Mouse (Mus musculus) lung, postnatal 0 days (tissue): ENCODE results near the gene Gins1. TPM values are rescaled to one million over a fixed set of nuclear protein-coding genes. Genes with fewer than 3 reads are reported as not detected.
"Not testable (repeated sequence)": the region's sequence is repeated elsewhere in the genome, so short reads cannot be mapped to it uniquely, and the experiment has no call there.

Experiments
- ATAC-seq: fragments of 200-750 bp; cut with Nextera tagmentation; 2 replicates; pipeline ENCODE4 v1.8.0; 2017; ENCODE audit warnings: moderate library complexity
- DNase-seq: peaks from one replicate; pipeline ENCODE4 v3.0.0-alpha.2; 2016; ENCODE audit warnings: low spot score
- H3K27ac ChIP-seq: fragments of 300-500 bp; sonication (generic); 2 replicates; pipeline ENCODE4 v1.5.1; 2014; ENCODE audit warnings: antibody characterized with exemption, mild to moderate bottlenecking, low read length, mixed read lengths
- H3K27me3 ChIP-seq: fragments of 300-500 bp; sonication (generic); replicated peaks from 2 replicates; pipeline ENCODE4 v1.6.1; 2014; ENCODE audit warnings: low read length, mixed read lengths; ENCODE audit not compliant: insufficient read depth
- H3K36me3 ChIP-seq: fragments of 300-500 bp; sonication (generic); 2 replicates; pipeline ENCODE4 v1.6.1; 2014; ENCODE audit warnings: low read length, mixed read lengths; ENCODE audit not compliant: insufficient read depth
- H3K4me1 ChIP-seq: fragments of 300-500 bp; sonication (generic); 2 replicates; pipeline ENCODE4 v1.6.1; 2014; ENCODE audit warnings: antibody characterized with exemption, low read depth, low read length, mixed read lengths; ENCODE audit not compliant: insufficient read depth
- H3K4me2 ChIP-seq: fragments of 300-500 bp; sonication (generic); replicated peaks from 2 replicates; pipeline ENCODE4 v1.6.1; 2014; ENCODE audit warnings: low read depth, mild to moderate bottlenecking, low read length, moderate library complexity, mixed read lengths
- H3K4me3 ChIP-seq: fragments of 300-500 bp; sonication (generic); 2 replicates; pipeline ENCODE4 v1.5.1; 2014; ENCODE audit warnings: low read depth, low read length
- H3K9ac ChIP-seq: fragments of 300-500 bp; sonication (generic); replicated peaks from 2 replicates; pipeline ENCODE4 v1.6.1; 2014; ENCODE audit warnings: low read depth, mild to moderate bottlenecking
- H3K9me3 ChIP-seq: fragments of 300-500 bp; sonication (generic); 2 replicates; pipeline ENCODE4 v1.6.1; 2016; ENCODE audit warnings: low read length, mixed read lengths
- CTCF ChIP-seq: IDR thresholded peaks from 2 replicates; pipeline ENCODE4 v1.5.1; 2016; ENCODE audit warnings: antibody characterized with exemption, mild to moderate bottlenecking
- EP300 ChIP-seq: IDR thresholded peaks from 2 replicates; pipeline ENCODE4 v1.6.1; 2016; ENCODE audit warnings: antibody characterized with exemption, mild to moderate bottlenecking, control low read depth
- WGBS: fragments of 180-500 bp; shearing (Covaris S2); extraction: QIAGEN DNeasy Blood & Tissue Kit; methylation state at CpG from one replicate; pipeline ENCODE4 v1.1.7; 2014; 5-methylcytosine and 5-hydroxymethylcytosine counted together
- polyA plus RNA-seq: library from polyadenylated mRNA; unstranded; fragments of >200 nt; fragmentation: Nextera tagmentation; extraction: Ambion mirVana; gene quantifications from 2 replicates; pipeline ENCODE4 v1.2.1, GENCODE M21; 2015

The Gins1 gene
- polyA plus RNA-seq, 1 experiment from 2014 or later, result 4.4 TPM

DNA sequence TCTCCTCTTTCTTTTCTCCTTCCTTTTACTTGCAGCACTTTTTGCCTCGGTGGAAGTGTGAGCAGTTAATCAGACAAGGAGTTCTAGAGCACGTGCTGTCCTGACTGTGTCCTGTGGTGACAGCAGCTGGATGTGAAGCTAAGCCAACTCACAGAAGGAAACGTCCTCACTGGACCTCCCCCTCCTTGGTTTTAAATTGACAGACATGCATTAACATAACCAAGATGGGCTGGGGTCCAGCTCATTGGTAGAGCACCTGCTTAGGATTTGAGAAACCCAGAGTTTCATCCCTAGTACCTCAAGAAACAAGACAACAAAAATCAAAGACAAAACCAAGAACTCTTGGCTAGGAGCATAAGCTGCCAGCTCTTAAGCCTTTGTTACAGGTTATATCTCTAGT lies 25.6 kb downstream of the Gins1 start:
- no peak for DNase-seq
- Histone ChIP-seq H3K4me2 (no peak overlapping the region), H3K9me3 (no peaks in the 10 kb centered on the region), H3K4me1 (no peaks in the 10 kb centered on the region), H3K27me3 (no peaks in the 10 kb centered on the region), H3K4me3 (no peak overlapping the region), H3K9ac (no peak overlapping the region), H3K36me3 (no peaks in the 10 kb centered on the region), H3K27ac (no peak overlapping the region)
- 65% methylated on average over 3 of the region's 3 CpGs for WGBS
- no peak for ATAC-seq
- no peak for TF ChIP-seq CTCF
- no peak for TF ChIP-seq EP300

DNA sequence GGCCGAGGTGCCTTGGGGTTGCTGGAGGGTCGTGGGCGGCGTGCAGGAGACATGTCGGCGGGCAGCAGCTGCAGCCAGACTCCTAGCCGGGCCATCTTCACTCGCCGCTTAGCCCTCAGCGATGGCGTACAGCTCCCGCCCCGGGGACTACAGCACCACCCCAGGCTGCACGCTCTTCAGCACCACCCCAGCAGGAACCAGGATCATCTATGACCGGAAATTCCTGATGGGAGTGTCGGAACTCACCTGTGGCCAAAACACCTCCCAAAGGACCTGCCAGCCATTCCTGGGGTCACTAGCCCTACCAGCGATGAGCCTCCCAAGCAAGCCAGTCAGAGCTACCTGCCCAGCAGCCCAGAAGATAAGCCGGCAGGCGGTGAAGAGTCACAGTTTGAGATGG lies 28.3 kb downstream of the Gins1 start:
- no peaks in the 10 kb centered on the region for H3K27me3 ChIP-seq
- no peaks in the 10 kb centered on the region for H3K9me3 ChIP-seq
- no peaks in the 10 kb centered on the region for H3K4me1 ChIP-seq
- H3K9ac ChIP-seq, result no peak overlapping the region
- no peak overlapping the region for H3K27ac ChIP-seq
- H3K36me3 ChIP-seq, result no peaks in the 10 kb centered on the region
- TF ChIP-seq CTCF (no peak), EP300 (no peak)
- WGBS, result 84% methylated on average over 19 of the region's 19 CpGs
- H3K4me2 ChIP-seq, result no peak overlapping the region
- no peak for DNase-seq
- H3K4me3 ChIP-seq, result no peak overlapping the region
- ATAC-seq, result no peak

GRCm38 (mm10) chr2:150934659-150935058 lies 29.5 kb downstream of the Gins1 start:
- DNase-seq, result no peak
- Histone ChIP-seq H3K4me1 (no peaks in the 10 kb centered on the region), H3K27me3 (no peaks in the 10 kb centered on the region), H3K4me2 (no peak overlapping the region), H3K36me3 (no peaks in the 10 kb centered on the region), H3K4me3 (no peak overlapping the region), H3K9me3 (no peaks in the 10 kb centered on the region), H3K9ac (no peak overlapping the region), H3K27ac (no peak overlapping the region)
- WGBS, result 89% methylated on average over 4 of the region's 4 CpGs
- ATAC-seq, result no peak
- TF ChIP-seq CTCF (no peak), EP300 (no peak)

DNA sequence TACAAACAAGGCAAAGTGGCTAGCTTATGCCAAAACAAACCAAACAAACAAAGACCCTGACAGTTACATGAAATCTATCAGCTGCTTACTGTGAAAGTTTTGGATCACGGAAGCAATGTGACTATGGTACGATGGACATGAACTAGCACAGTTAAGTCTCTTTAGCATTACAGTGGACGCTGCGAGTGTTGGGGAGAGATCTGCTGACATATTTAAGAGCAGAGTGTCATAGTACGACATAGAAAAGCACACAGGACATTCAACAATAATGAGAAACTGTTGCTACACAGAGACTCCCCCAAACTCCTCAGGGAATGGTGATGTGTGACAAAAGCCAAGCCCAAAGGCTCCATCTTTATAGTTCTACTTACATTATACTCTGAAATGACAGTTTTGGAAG lies 38.8 kb downstream of the Gins1 start:
- Histone ChIP-seq H3K9me3 (no peaks in the 10 kb centered on the region), H3K4me1 (no peaks in the 10 kb centered on the region), H3K36me3 (no peaks in the 10 kb centered on the region), H3K27ac (no peak overlapping the region), H3K4me2 (no peak overlapping the region), H3K27me3 (no peaks in the 10 kb centered on the region), H3K9ac (no peak overlapping the region), H3K4me3 (no peak overlapping the region)
- no peak for DNase-seq
- TF ChIP-seq EP300 (no peak), CTCF (no peak)
- 86% methylated on average over 5 of the region's 5 CpGs for WGBS
- no peak for ATAC-seq

GRCm38 (mm10) chr2:150947341-150947740 lies 42.1 kb downstream of the Gins1 start:
- not testable (repeated sequence) for DNase-seq, H3K27ac ChIP-seq, H3K4me2 ChIP-seq, H3K36me3 ChIP-seq, H3K9me3 ChIP-seq, H3K9ac ChIP-seq, H3K4me1 ChIP-seq, H3K4me3 ChIP-seq, H3K27me3 ChIP-seq, ATAC-seq
- 88% methylated on average over 5 of the region's 5 CpGs for WGBS

DNA sequence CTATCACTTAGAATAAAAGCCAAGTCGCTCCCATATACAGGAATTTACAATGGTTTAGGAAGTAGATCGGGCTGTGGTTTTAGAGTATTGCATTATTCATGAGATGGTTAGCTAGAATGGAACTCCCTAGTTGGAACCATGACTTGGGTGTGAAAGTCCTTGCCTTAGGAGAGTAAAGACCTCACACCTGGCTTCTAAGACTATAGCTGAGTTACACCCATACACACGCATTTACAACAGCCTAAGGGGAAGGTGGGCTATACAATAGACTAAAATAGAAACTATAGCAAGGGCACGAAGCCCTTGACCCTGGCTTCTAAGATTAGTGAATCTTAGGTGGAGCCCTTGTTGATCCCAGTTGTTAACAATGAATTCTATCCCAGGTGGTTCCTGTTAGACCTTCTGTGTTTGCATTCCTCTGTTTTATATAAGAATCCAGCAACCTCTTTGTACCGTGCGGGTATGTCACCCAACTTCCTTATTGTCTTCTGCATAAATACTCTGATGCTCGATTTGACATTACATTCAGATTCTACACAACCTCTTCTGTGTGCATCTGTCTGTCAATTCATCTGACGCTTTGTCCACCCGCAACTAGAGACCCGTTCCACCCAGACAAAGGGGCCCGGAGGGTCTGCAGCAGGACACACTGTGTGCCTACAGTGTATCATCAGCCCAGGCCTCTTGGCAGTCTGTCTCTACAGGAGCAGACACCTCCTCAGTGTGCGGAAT lies 42.8 kb downstream of the Gins1 start:
- ATAC-seq, H3K4me3 ChIP-seq, H3K9ac ChIP-seq, H3K4me2 ChIP-seq, DNase-seq, H3K36me3 ChIP-seq, H3K4me1 ChIP-seq, H3K27me3 ChIP-seq, H3K27ac ChIP-seq, H3K9me3 ChIP-seq: not testable (repeated sequence)
- WGBS, result 83% methylated on average over 12 of the region's 12 CpGs

- 71% methylated on average over 5 of the region's 5 CpGs for WGBS
- Histone ChIP-seq H3K4me2 (no peak overlapping the region), H3K4me3 (no peak overlapping the region), H3K27me3 (no peaks in the 10 kb centered on the region), H3K9me3 (no peaks in the 10 kb centered on the region), H3K9ac (no peak overlapping the region), H3K36me3 (no peaks in the 10 kb centered on the region), H3K27ac (no peak overlapping the region), H3K4me1 (no peaks in the 10 kb centered on the region)
- no peak for DNase-seq
- TF ChIP-seq EP300 (no peak), CTCF (no peak)
- no peak for ATAC-seq
Measured at GRCm38 (mm10) chr2:150948786-150949185, 43.6 kb downstream of the Gins1 start.
